Mouse (Mus musculus): Measurements from ENCODE around the gene Abhd14a. TPM values are rescaled to one million over a fixed set of nuclear protein-coding genes. Genes with fewer than 3 reads are reported as not detected.

Gene Abhd14a
- polyA plus RNA-seq (2014; fragmentation: Illumina TruSeq; extraction: RNeasy Lipid Tissue Mini Kit (QIAGEN cat#74804); ENCODE audit: low read depth, low replicate concordance): 0.73 TPM

GRCm38 (mm10) chr9:106447348-106447747 is at the start of gene Abhd14a, which contains the start of gene Abhd14b:
Gene Abhd14a, minus strand, starts transcription at chr9:106447678.
Gene Abhd14b, plus strand, starts transcription at chr9:106447459.

DNA sequence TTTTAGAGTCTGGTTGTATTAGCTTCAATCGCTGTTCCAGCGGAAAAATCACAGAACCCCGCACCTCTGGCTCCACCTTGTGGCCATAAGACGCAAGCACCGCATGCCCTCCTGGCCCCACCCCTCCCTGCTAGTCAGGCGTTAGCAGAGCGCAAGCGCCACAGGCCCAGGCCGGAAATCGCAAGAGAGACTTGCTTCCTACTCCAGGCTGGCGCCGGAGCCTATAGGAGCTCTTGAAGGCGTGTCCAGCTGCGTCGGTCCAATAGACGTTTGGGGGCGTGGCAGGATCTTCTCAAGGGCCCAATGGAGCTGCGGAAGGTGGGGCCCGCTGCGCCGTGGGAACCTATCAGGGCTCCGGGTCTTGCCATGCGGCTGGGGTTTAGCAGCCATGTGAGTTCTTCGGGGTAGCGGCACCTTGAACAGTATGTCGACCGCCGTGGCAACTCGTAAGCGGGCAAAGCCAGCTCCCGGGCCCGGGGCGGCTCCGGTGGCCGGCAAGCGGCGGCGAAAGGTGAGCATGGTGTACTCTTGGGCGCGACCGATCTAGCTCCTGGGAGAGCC is 29.5 kb upstream of the Abhd14a start, which contains the start of gene Parp3:
Gene Parp3, minus strand, starts transcription at position 26 of the 561 bp plus-strand sequence.

DNA sequence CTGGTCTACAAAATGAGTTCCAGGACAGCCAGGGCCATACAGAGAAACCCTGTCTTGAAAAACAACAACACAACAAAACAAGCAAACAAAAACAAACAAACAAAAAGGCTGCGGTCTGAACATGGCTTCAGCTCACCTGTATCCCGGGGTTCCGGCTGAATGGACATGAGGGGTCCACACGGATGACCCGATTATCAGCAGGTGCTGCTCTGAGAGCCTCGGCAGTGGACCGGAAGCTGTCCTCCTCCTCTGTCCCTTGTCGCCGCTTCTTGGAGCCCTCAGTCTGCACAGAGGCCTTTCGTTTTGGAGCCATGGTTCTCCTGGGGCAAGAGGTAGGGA is 28.2 kb upstream of the Abhd14a start, which contains the start of gene Rrp9:
Gene Rrp9, plus strand, starts transcription at position 301 of the 339 bp plus-strand sequence.

GRCm38 (mm10) chr9:106465571-106466200 is 18.2 kb upstream of the Abhd14a start, which contains the start of gene Gpr62:
Gene Gpr62, minus strand, starts transcription at chr9:106465938.

DNA sequence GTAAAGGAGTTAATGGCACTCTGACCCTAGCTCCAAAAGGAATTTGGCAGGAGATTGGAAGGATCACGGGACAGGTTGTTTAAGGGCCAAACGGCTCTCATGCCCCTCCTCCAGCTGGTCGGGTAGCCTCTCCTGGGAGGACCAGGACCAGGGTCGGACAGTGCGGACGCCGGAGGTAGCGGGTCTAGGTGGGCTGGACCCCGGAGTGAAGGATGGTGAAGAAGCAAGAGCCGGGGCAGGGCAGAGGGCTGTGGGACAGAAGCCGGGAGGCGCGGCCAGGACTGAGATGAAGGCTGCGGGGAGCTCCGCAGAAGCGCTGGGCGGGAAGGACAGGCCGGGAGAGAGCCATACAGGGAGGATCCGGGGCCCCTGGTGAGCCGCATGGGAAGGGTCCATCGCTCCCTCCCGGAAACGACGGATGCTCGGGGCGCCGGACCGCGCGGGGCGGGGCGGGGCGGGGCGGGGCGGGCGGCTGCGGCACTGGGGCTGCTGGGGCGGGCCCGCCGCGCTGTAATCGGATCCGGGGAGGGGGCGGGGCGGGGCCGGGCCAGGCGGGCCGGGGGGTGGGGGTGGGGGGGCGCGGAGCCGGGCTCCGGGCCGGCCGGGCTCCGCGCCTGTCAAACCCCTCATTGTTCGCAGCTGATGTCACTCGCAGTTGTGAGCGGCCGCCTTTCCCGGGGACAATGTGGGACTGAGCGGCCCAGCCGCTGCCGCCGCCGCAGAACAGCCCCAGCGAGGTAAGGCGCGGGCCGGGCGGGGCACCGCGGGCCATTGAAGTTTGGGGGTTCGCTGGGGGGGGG is 6.0 kb upstream of the Abhd14a start, which contains the start of gene Pcbp4:
Gene Pcbp4, plus strand, starts transcription at position 21 of the 800 bp plus-strand sequence.

GRCm38 (mm10) chr9:106429221-106430014 is 18.1 kb downstream of the Abhd14a start, which contains the start of gene Rpl29:
Gene Rpl29, plus strand, starts transcription at chr9:106429454.

Other genes starting within 250 kb of the Abhd14a start
- 1.5 TPM for gene Ppm1m, start 247.9 kb downstream of the Abhd14a start, polyA plus RNA-seq (2014; fragmentation: Illumina TruSeq; extraction: RNeasy Lipid Tissue Mini Kit (QIAGEN cat#74804); ENCODE audit: low read depth, low replicate concordance)
- not detected for gene Twf2, start 244.6 kb downstream of the Abhd14a start, polyA plus RNA-seq (2014; fragmentation: Illumina TruSeq; extraction: RNeasy Lipid Tissue Mini Kit (QIAGEN cat#74804); ENCODE audit: low read depth, low replicate concordance)
- gene Tlr9, start 225.1 kb downstream of the Abhd14a start, polyA plus RNA-seq (2014; fragmentation: Illumina TruSeq; extraction: RNeasy Lipid Tissue Mini Kit (QIAGEN cat#74804); ENCODE audit: low read depth, low replicate concordance): not detected
- gene Alas1, start 199.0 kb downstream of the Abhd14a start, polyA plus RNA-seq (2014; fragmentation: Illumina TruSeq; extraction: RNeasy Lipid Tissue Mini Kit (QIAGEN cat#74804); ENCODE audit: low read depth, low replicate concordance): 43.8 TPM
- gene Poc1a, start 166.6 kb downstream of the Abhd14a start, polyA plus RNA-seq (2014; fragmentation: Illumina TruSeq; extraction: RNeasy Lipid Tissue Mini Kit (QIAGEN cat#74804); ENCODE audit: low read depth, low replicate concordance): not detected
- gene Dusp7, start 79.0 kb downstream of the Abhd14a start, polyA plus RNA-seq (2014; fragmentation: Illumina TruSeq; extraction: RNeasy Lipid Tissue Mini Kit (QIAGEN cat#74804); ENCODE audit: low read depth, low replicate concordance): 14.0 TPM
- 24.8 TPM for gene Rpl29, start 18.2 kb downstream of the Abhd14a start, polyA plus RNA-seq (2014; fragmentation: Illumina TruSeq; extraction: RNeasy Lipid Tissue Mini Kit (QIAGEN cat#74804); ENCODE audit: low read depth, low replicate concordance)
- 8.3 TPM for gene Acy1, start 9.4 kb downstream of the Abhd14a start, polyA plus RNA-seq (2014; fragmentation: Illumina TruSeq; extraction: RNeasy Lipid Tissue Mini Kit (QIAGEN cat#74804); ENCODE audit: low read depth, low replicate concordance)
- 112 TPM for gene Abhd14b, start 219 bp downstream of the Abhd14a start, polyA plus RNA-seq (2014; fragmentation: Illumina TruSeq; extraction: RNeasy Lipid Tissue Mini Kit (QIAGEN cat#74804); ENCODE audit: low read depth, low replicate concordance)
- gene Pcbp4, start 5.6 kb upstream of the Abhd14a start, polyA plus RNA-seq (2014; fragmentation: Illumina TruSeq; extraction: RNeasy Lipid Tissue Mini Kit (QIAGEN cat#74804); ENCODE audit: low read depth, low replicate concordance): 2.1 TPM
- not detected for gene Gpr62, start 18.3 kb upstream of the Abhd14a start, polyA plus RNA-seq (2014; fragmentation: Illumina TruSeq; extraction: RNeasy Lipid Tissue Mini Kit (QIAGEN cat#74804); ENCODE audit: low read depth, low replicate concordance)
- gene Rrp9, start 28.3 kb upstream of the Abhd14a start, polyA plus RNA-seq (2014; fragmentation: Illumina TruSeq; extraction: RNeasy Lipid Tissue Mini Kit (QIAGEN cat#74804); ENCODE audit: low read depth, low replicate concordance): 1.5 TPM
- gene Parp3, start 29.3 kb upstream of the Abhd14a start, polyA plus RNA-seq (2014; fragmentation: Illumina TruSeq; extraction: RNeasy Lipid Tissue Mini Kit (QIAGEN cat#74804); ENCODE audit: low read depth, low replicate concordance): 7.8 TPM
- gene Iqcf1, start 52.3 kb upstream of the Abhd14a start, polyA plus RNA-seq (2014; fragmentation: Illumina TruSeq; extraction: RNeasy Lipid Tissue Mini Kit (QIAGEN cat#74804); ENCODE audit: low read depth, low replicate concordance): not detected
- gene Iqcf5, start 66.9 kb upstream of the Abhd14a start, polyA plus RNA-seq (2014; fragmentation: Illumina TruSeq; extraction: RNeasy Lipid Tissue Mini Kit (QIAGEN cat#74804); ENCODE audit: low read depth, low replicate concordance): not detected
- not detected for gene Iqcf3, start 114.0 kb upstream of the Abhd14a start, polyA plus RNA-seq (2014; fragmentation: Illumina TruSeq; extraction: RNeasy Lipid Tissue Mini Kit (QIAGEN cat#74804); ENCODE audit: low read depth, low replicate concordance)
- not detected for gene Iqcf4, start 123.3 kb upstream of the Abhd14a start, polyA plus RNA-seq (2014; fragmentation: Illumina TruSeq; extraction: RNeasy Lipid Tissue Mini Kit (QIAGEN cat#74804); ENCODE audit: low read depth, low replicate concordance)
- gene Iqcf6, start 178.9 kb upstream of the Abhd14a start, polyA plus RNA-seq (2014; fragmentation: Illumina TruSeq; extraction: RNeasy Lipid Tissue Mini Kit (QIAGEN cat#74804); ENCODE audit: low read depth, low replicate concordance): not detected
- gene Grm2, start 208.4 kb upstream of the Abhd14a start, polyA plus RNA-seq (2014; fragmentation: Illumina TruSeq; extraction: RNeasy Lipid Tissue Mini Kit (QIAGEN cat#74804); ENCODE audit: low read depth, low replicate concordance): not detected
- gene Tex264, start 238.2 kb upstream of the Abhd14a start, polyA plus RNA-seq (2014; fragmentation: Illumina TruSeq; extraction: RNeasy Lipid Tissue Mini Kit (QIAGEN cat#74804); ENCODE audit: low read depth, low replicate concordance): 5.0 TPM

Data from kidney, adult 10 weeks (tissue).